Mouse (Mus musculus): ENCODE results near the gene Runx3. TPM values are rescaled to one million over a fixed set of nuclear protein-coding genes. Genes with fewer than 3 reads are reported as not detected.

Runx3 gene
- polyA plus RNA-seq, 1 experiment, result not detected

DNA sequence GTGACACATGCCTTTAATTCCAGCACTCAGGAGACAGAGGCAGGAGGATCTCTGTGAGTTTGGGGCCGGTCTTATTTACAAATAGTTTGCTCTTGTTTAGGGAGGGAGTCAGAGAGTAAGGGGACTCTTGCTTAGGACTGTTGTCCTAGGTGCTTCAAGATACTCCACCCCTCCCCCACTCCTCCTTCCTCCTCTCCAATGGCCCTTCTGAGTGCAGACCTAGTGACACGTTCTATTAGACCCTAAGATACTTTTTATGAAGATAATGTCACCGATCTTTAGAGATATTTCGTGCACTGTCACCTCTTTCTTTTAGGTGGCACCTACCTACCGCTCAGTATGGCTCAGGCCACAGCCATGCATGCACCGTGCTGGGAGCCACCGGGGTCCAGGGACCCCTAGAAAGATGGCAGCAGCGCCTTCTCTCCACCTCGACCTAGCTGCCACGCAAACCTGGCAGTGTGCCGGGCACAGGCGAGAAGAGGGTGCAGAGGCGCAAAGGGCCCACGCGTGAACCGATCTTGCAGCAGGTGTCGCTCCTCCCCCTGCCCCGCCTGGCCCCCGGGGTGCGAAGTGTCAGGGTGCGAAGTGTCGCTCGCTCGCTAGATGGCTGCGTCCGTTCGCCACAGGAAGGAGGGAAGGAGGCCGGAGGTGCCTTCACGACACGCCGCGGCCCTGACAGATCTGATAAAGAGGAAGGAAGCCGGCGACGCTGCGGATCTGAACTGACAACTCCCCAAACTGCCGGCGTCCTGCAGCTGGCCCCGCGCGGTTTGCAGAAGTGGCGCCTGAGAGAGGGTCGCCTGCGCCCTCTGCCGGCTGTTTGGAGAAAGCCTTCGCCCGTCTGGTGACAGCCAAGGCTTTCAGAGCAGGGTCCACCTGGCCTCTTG, 85.5 kb downstream of the Runx3 start:
- peak in 1 of 2 experiments; percentile 84 for DNase-seq (ENCODE audit: extremely low spot score in 1 of 2, low spot score in 1 of 2)

DNA sequence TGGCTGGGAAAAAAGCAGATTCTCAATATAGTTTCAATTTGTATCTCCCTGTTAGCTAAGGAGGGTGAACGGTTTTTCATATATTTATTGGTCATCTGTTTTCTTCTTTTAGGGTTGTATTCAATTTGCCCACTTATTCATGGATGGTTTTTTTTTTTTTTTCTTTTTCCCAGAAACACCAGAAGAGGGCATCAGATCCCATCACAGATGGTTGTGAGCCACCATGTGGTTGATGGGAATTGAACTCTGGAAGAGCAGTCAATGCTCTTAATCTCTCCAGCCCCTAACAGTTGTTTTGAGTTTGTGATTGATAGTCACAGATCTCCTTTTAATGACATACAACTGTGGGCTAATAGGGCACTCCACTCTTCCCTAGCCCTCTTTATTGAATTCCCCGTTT, 89.4 kb downstream of the Runx3 start:
- no peak for DNase-seq (ENCODE audit: extremely low spot score in 1 of 2, low spot score in 1 of 2)

DNA sequence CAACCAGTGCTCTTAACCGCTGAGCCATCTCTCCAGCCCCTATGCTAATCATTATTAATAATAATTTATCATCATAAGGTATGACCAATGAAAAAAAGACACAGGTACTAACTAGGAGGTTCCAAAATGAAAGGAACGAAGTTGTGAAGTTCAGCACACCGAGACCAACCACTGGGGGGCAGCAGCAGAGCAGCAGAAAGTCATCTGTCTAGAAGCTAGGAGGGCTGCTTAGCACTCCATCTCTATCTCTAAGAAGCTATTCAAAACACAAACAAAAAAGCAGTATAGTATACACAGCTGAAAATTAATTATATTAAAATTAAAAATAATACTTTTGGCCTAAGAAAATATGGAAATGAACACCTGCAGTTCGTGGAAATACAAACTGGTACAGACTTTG, 99.2 kb downstream of the Runx3 start:
- peak in 1 of 2 experiments; percentile 91 for DNase-seq (ENCODE audit: extremely low spot score in 1 of 2, low spot score in 1 of 2)

DNA sequence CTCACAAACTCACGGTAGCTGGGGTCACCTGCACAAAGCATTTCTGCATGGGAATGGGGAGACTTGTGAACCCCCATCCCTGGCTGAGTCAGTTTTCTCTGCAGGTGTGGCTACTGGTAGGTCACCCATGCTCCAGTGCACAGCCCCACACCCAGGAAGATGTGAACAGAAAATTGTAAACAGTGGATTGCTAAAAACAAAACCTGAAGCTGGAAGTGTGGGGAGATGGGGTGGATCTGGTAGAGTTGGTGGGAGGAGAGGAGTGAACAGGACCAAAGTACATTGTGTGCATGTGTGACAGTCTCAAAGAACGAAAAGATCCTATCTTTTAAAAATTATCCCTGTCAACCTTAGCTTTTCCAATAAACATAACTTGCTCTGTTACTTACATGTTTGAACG, 100.2 kb downstream of the Runx3 start:
- DNase-seq (ENCODE audit: extremely low spot score in 1 of 2, low spot score in 1 of 2), result no peak

DNA sequence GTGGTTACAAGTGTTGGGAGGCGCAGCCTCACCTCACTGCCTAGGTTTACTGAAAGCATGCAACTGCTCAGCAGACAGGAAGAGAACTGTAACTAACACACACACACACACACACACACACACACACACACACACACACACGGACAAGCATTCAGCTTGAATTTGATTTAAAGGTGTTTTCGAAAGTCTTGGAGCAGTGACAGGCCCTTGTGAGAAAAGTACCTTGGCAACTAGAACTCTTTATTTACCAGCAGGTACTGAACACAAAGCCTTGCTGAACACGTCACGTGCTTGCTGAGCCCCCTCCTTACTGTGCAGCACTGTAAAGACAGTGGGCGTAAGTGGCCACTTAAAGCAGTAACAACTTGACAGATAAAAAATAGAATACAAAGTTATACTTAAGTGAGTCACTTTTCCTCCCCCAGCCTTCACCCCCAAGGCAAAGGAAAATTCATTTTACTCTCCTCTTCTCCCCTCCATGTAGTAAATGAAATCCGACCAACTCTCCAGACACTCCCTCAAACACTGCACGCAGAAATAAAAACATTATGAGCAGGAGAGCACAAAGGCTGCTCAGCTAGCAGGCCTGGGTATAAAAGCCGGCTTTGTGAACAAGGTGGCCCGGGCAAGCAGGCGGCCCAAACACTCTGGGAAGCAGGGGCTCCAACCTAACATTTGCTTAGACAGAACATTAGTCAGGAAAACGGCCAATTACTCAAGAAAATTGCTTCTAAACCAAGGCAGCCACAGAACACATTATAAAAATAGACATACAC, 101.4 kb downstream of the Runx3 start:
- no peak for DNase-seq (ENCODE audit: extremely low spot score in 1 of 2, low spot score in 1 of 2)

DNA sequence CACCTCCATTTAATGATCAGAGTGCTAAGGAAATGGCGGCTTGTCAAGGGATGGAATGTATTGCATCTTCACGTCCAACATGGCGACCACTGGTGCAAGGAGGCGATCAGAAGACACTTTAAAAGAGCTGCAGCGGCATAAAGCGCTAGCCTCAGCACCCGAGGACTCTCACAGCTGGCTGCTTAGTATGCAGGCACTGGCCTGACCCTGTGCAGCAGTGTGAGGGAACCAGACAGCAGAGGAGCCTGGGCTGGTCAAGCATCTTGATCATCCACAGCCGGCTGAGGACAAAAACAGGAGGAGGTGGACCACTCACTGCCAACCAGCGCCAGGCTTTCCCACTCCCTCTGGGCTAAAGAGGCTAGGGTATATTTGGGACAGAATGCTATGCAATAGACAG, 103.4 kb downstream of the Runx3 start:
- no peak for DNase-seq (ENCODE audit: extremely low spot score in 1 of 2, low spot score in 1 of 2)

DNA sequence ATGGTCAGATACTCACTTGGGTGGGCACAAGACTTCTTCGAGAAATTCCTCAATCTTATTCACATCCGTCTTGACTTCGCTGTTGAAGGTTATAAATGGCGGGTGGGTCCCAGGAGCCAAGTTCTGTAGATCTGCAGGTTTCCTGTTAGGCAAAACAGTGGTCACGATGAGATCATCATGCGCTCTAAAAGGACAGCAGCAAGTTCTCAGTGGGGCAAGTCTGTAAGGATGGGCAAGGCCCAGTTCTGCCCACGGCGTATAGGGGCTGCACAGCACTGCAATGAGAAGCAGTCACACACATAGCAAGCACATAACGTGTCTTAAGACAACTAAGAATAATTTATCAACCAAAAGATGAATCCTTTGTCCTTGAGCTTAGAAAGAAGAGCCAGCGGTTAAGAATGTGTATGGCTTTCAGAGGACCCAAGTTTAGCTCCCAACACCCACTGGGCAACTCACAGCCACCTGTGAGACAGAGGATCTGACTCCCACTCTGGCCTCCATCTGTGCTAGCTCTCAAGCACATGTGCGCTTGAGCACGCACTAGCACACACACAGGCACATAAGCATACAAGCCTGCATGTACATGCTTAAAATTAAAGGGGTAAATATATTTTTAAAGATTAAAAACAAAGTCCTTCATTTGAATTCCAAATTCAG, 105.7 kb downstream of the Runx3 start:
- no peak for DNase-seq (ENCODE audit: extremely low spot score in 1 of 2, low spot score in 1 of 2)

Other genes starting within 250 kb of the Runx3 start
- 151 TPM in 2 replicates for gene Tmem50a, start 205.6 kb upstream of the Runx3 start, polyA plus RNA-seq (2012; rRNA removed)
- gene Rsrp1, start 197.1 kb upstream of the Runx3 start, polyA plus RNA-seq (2012; rRNA removed), result 742 and 753 TPM in 2 replicates
- 80.3 and 94.7 TPM in 2 replicates for gene Syf2, start 189.8 kb upstream of the Runx3 start, polyA plus RNA-seq (2012; rRNA removed)
- gene Clic4, start 152.2 kb downstream of the Runx3 start, polyA plus RNA-seq (2012; rRNA removed), result 67.3 and 73.5 TPM in 2 replicates
- 151 and 160 TPM in 2 replicates for gene Srrm1, start 232.7 kb downstream of the Runx3 start, polyA plus RNA-seq (2012; rRNA removed)

All from frontal cortex, adult 2 months (tissue).